Mouse (Mus musculus): ENCODE measurements around the gene Tff1. TPM values are rescaled to one million over a fixed set of nuclear protein-coding genes. Genes with fewer than 3 reads are reported as not detected.

The Tff1 gene
- total and polyA plus RNA-seq, 3 experiments = 0.44 to 2.2 (median 1.6) TPM

DNA sequence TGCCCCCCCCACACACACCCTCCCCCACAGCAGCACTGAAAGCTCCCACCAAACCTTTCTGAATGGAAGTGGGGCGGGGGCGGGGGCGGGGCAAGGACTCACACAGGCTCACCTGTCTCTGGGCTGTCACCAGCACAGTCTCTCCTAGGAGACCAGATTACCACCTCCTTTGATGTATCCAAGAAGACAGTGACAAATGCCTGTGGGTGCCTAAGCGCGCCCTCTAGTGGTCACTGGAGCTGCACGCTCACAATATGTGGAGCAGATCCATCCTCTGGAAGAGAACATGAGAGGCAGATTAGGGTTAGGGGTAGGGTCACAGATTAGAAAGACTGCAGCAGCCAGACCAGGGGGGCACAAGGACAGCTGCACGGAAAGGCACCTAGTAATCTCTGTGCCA lies 45.6 kb downstream of the Tff1 start:
- DNase-seq (ENCODE audit: extremely low read depth) = peak; percentile 75
- no peak overlapping the region for H3K9ac ChIP-seq (ENCODE audit: insufficient read depth, low read depth)
- no peak overlapping the region for H3K4me3 ChIP-seq (replicated peaks in 1 of 3; ENCODE audit: low read depth in 2 of 3, low read length in 2 of 3, poor library complexity in 1 of 3)
- TF ChIP-seq NELFE (IDR thresholded peaks at IDR 0.05; ENCODE audit: low read depth, low read length) (peak; percentile 36; the same call in 1 of the 2 replicates), EP300 (IDR thresholded peaks at IDR 0.05; ENCODE audit: low read length) (no peak), RAD21 (IDR thresholded peaks at IDR 0.05; ENCODE audit: low read depth, low read length) (peak; percentile 85), CTCF (conservative IDR thresholded peaks at IDR 0.05 in 1 of 2, IDR thresholded peaks at IDR 0.05 in 1 of 2; ENCODE audit: low read depth in 2 of 2, low read length in 2 of 2) (peak; percentile 70 to 94), SMC3 (IDR thresholded peaks at IDR 0.05; ENCODE audit: low read depth, low read length) (peak; percentile 97), UBTF (IDR thresholded peaks at IDR 0.05; ENCODE audit: low read depth, low read length) (no peak), ZC3H11A (IDR thresholded peaks at IDR 0.05; ENCODE audit: low read depth, low read length) (peak; percentile 82)
- no peaks in the 10 kb centered on the region for H3K79me2 ChIP-seq (replicated peaks; ENCODE audit: control insufficient read depth, extremely low read depth, insufficient read depth, poor library complexity, severe bottlenecking)
- dilution Hi-C loops (cut with MboI; ENCODE audit: extremely low pct_ligation_motif_present, extremely low pct_unique_long_range_greater_than_20kb, low sequenced_read_pairs) = no loop called here
- no peaks in the 10 kb centered on the region for H3K36me3 ChIP-seq (replicated peaks in 1 of 2; ENCODE audit: control insufficient read depth in 1 of 2, insufficient read depth in 1 of 2, low read length in 1 of 2)
- in situ Hi-C loops (cut with MboI; ENCODE audit: low pct_ligation_motif_present, low pct_unique_long_range_greater_than_20kb, low sequenced_read_pairs) = no loop called here
- H3K4me1 ChIP-seq (ENCODE audit: control insufficient read depth in 1 of 2, insufficient read depth in 2 of 2) = no peaks in the 10 kb centered on the region
- peaks cover 20% of the 10 kb centered on the region for H3K27me3 ChIP-seq (replicated peaks)
- H3K4me2 ChIP-seq (ENCODE audit: insufficient read depth, low read depth, poor library complexity, severe bottlenecking) = no peak overlapping the region
- H3K9me3 ChIP-seq (replicated peaks; ENCODE audit: low read length) = peaks cover 12% of the 10 kb centered on the region
- no peak overlapping the region for H3K27ac ChIP-seq (ENCODE audit: insufficient read depth, low read depth)

DNA sequence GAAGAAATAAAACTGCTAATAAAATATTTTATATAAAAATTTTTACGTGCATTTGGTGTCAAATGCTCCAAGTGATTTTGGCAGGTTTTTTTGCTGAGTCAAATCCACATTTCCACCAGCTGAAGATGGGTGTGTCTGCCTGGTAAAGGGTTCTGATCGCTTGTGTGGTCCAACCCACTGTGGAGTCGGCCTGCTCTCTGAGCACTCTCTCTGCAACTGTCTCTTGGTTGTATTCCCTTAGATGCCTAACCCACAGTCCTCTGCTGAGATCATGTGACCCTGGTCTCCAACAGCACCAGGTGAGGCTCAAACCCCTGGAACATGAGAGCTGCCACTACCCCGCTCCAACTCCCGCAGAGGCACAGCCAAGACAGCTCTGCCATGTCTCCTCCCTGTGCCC lies 47.1 kb downstream of the Tff1 start:
- TF ChIP-seq ELF1 (IDR thresholded peaks at IDR 0.05; ENCODE audit: low read depth, low read length) (no peak), MXI1 (IDR thresholded peaks at IDR 0.05; ENCODE audit: low read depth, low read length) (no peak), ZNF384 (IDR thresholded peaks at IDR 0.05; ENCODE audit: low read depth, low read length) (no peak), ZC3H11A (IDR thresholded peaks at IDR 0.05; ENCODE audit: low read depth, low read length) (no peak), NELFE (IDR thresholded peaks at IDR 0.05; ENCODE audit: low read depth, low read length) (no peak), TBP (conservative IDR thresholded peaks at IDR 0.05; ENCODE audit: low read depth, low read length) (no peak), ZKSCAN1 (IDR thresholded peaks at IDR 0.05; ENCODE audit: borderline replicate concordance, low read depth, low read length) (no peak)
- Histone ChIP-seq H3K4me3 (replicated peaks in 1 of 3; ENCODE audit: low read depth in 2 of 3, low read length in 2 of 3, poor library complexity in 1 of 3) (no peak overlapping the region), H3K36me3 (replicated peaks in 1 of 2; ENCODE audit: control insufficient read depth in 1 of 2, insufficient read depth in 1 of 2, low read length in 1 of 2) (peaks cover 3 to 10% of the 10 kb centered on the region in 2 experiments), H3K27me3 (replicated peaks) (peaks cover 9% of the 10 kb centered on the region), H3K9ac (ENCODE audit: insufficient read depth, low read depth) (no peak overlapping the region), H3K4me2 (ENCODE audit: insufficient read depth, low read depth, poor library complexity, severe bottlenecking) (no peak overlapping the region), H3K27ac (ENCODE audit: insufficient read depth, low read depth) (no peak overlapping the region), H3K9me3 (replicated peaks; ENCODE audit: low read length) (peaks cover 1% of the 10 kb centered on the region), H3K4me1 (ENCODE audit: control insufficient read depth in 1 of 2, insufficient read depth in 2 of 2) (no peaks in the 10 kb centered on the region), H3K79me2 (replicated peaks; ENCODE audit: control insufficient read depth, extremely low read depth, insufficient read depth, poor library complexity, severe bottlenecking) (no peaks in the 10 kb centered on the region)
- in situ Hi-C loops (cut with MboI; ENCODE audit: low pct_ligation_motif_present, low pct_unique_long_range_greater_than_20kb, low sequenced_read_pairs) (no loop called here), dilution Hi-C loops (cut with MboI; ENCODE audit: extremely low pct_ligation_motif_present, extremely low pct_unique_long_range_greater_than_20kb, low sequenced_read_pairs) (no loop called here)
- no peak for DNase-seq (ENCODE audit: extremely low read depth)

GRCm38 (mm10) chr17:31116063-31116462 lies 49.0 kb downstream of the Tff1 start:
- H3K4me3 ChIP-seq (replicated peaks in 1 of 3; ENCODE audit: low read depth in 2 of 3, low read length in 2 of 3, poor library complexity in 1 of 3) = no peak overlapping the region
- no peak overlapping the region for H3K27ac ChIP-seq (ENCODE audit: insufficient read depth, low read depth)
- no peak overlapping the region for H3K4me2 ChIP-seq (ENCODE audit: insufficient read depth, low read depth, poor library complexity, severe bottlenecking)
- no peak overlapping the region for H3K9ac ChIP-seq (ENCODE audit: insufficient read depth, low read depth)
- dilution Hi-C loops (cut with MboI; ENCODE audit: extremely low pct_ligation_motif_present, extremely low pct_unique_long_range_greater_than_20kb, low sequenced_read_pairs) (no loop called here), in situ Hi-C loops (cut with MboI; ENCODE audit: low pct_ligation_motif_present, low pct_unique_long_range_greater_than_20kb, low sequenced_read_pairs) (no loop called here)
- TF ChIP-seq RAD21 (IDR thresholded peaks at IDR 0.05; ENCODE audit: low read depth, low read length) (no peak), KAT2A (IDR thresholded peaks at IDR 0.05; ENCODE audit: insufficient replicate concordance, low read length) (no peak), CHD1 (IDR thresholded peaks at IDR 0.05; ENCODE audit: low read depth, low read length) (no peak), CHD2 (IDR thresholded peaks at IDR 0.05; ENCODE audit: low read length) (no peak), JUN (IDR thresholded peaks at IDR 0.05; ENCODE audit: insufficient read depth, low read depth, low read length) (no peak), IRF4 (IDR thresholded peaks at IDR 0.05; ENCODE audit: low read depth, low read length) (no peak), ELF1 (IDR thresholded peaks at IDR 0.05; ENCODE audit: low read depth, low read length) (no peak), EP300 (IDR thresholded peaks at IDR 0.05; ENCODE audit: low read length) (no peak), POLR2A (IDR thresholded peaks at IDR 0.05; ENCODE audit: low read depth, low read length) (no peak), CTCF (conservative IDR thresholded peaks at IDR 0.05 in 1 of 2, IDR thresholded peaks at IDR 0.05 in 1 of 2; ENCODE audit: low read depth in 2 of 2, low read length in 2 of 2) (no peak)
- peaks cover 5% of the 10 kb centered on the region for H3K27me3 ChIP-seq (replicated peaks)
- H3K9me3 ChIP-seq (replicated peaks; ENCODE audit: low read length) = no peaks in the 10 kb centered on the region
- H3K79me2 ChIP-seq (replicated peaks; ENCODE audit: control insufficient read depth, extremely low read depth, insufficient read depth, poor library complexity, severe bottlenecking) = no peaks in the 10 kb centered on the region
- H3K4me1 ChIP-seq (ENCODE audit: control insufficient read depth in 1 of 2, insufficient read depth in 2 of 2) = no peaks in the 10 kb centered on the region
- peaks cover 9 to 26% of the 10 kb centered on the region in 2 experiments for H3K36me3 ChIP-seq (replicated peaks in 1 of 2; ENCODE audit: control insufficient read depth in 1 of 2, insufficient read depth in 1 of 2, low read length in 1 of 2)
- DNase-seq (ENCODE audit: extremely low read depth) = no peak
